Mouse (Mus musculus): ENCODE measurements at regions not wholly inside any gene's neighbourhood (a gene's known extent, or its start where the extent isn't known, plus 50 kb on each side); places are given as distances from the start of the nearest gene placed in this dataset.
"Not testable (repeated sequence)": the region's sequence is repeated elsewhere in the genome, so short reads cannot be mapped to it uniquely, and the experiment has no call there.

DNA sequence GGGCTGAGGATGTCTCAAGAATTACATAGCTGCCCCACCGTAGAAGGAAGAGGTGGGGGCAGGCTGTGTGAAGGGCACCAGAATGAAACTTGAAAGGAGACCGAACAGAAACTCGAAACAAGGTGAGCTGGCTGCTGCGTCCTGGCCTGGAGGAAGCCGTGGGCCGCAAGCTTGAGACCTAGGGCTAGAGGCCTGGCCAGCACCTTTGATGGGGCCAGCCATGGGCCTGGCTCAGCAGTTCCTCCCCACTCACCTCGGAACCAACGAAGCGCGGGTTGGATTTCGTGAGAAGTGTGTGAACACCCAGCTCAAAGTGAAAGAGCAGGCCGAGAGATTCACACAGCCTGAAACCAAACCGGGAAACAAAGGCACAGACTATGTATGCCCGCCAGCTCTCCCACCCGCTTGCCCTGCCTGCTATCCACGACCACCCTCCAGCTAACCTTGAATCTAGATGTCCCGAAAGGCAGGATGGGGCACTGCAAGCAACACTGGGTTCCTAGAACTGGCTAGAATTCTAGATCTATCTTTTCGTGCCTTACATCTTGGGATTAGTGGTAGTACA lies 306.3 kb upstream of the 3110018I06Rik start:
- DNase-seq: no peak

DNA sequence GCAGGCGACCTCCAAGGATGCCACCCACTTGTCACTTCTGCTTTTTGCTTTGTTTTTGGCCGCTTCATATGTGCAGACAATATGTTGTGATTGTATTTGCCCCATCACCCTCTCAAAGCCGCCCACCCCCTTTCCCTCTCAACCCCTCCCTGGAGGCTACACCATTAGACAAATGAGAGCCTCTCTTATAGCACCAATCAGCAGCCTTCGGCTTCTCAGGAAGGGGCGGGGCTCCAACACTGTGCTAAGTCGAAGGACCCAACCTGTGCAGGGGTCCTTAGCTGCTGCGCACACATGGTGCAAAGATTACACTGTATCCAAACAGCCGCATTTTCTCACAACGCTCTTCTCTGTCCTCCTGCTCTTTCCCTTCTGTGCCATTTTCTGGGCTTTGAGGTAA lies 305.1 kb upstream of the 3110018I06Rik start:
- DNase-seq: no peak

DNA sequence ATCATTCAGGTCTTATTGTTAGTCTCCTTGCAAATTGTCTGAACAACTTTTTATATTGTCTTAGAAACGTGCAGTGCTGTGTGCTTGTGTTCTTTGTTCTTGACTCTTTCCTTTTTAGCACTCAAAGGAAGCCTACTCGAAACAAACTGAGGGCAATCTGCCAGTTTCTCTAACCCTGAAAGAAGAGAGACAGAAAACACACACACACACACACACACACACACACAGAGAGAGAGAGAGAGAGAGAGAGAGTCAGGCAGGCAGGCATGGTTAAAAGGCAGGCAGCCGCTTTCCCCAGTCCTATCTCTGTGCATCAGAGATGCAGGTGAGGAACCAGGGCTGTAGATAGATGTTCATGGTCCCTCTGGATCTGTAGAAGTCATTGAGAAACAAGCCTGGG lies 304.0 kb upstream of the 3110018I06Rik start:
- DNase-seq: no peak

DNA sequence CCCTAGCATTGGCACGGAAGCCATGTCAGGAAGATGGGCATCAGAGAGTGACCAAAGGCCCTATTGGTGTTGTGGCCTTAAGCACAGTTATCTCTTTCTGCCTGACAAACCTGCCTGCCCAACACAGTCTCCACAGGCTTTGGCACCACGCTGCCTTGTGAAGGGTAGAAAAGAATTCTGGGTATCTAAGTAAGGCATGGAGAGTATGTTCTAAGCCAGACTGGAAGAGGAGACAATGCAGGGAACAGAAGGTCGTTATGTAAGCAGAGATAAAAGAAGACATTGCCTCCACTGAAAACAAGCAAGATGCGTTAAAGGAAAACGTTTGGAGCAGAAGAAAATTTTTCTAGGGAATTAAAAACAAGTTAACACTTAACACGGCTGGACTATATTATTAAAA lies 302.1 kb upstream of the 3110018I06Rik start:
- no peak for DNase-seq

DNA sequence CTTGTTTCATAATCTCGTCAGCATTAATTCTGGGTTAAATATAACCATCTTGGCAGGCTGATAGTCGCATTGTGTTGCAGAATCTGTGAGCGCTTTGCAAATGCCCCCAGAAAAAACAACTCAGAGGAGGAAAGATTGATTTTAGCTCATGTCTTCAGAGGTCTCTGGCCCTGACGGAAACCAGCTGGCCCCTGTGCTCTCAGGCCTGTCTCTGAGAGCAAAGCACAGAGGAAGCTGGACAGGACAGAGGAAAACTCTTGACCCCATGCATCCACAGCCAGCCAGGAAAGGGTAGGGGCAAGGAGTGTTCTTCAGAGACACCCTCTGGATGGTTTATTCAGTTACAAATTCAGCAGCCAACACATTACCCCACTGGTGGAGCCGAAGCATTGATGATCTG lies 300.4 kb upstream of the 3110018I06Rik start:
- no peak for DNase-seq

DNA sequence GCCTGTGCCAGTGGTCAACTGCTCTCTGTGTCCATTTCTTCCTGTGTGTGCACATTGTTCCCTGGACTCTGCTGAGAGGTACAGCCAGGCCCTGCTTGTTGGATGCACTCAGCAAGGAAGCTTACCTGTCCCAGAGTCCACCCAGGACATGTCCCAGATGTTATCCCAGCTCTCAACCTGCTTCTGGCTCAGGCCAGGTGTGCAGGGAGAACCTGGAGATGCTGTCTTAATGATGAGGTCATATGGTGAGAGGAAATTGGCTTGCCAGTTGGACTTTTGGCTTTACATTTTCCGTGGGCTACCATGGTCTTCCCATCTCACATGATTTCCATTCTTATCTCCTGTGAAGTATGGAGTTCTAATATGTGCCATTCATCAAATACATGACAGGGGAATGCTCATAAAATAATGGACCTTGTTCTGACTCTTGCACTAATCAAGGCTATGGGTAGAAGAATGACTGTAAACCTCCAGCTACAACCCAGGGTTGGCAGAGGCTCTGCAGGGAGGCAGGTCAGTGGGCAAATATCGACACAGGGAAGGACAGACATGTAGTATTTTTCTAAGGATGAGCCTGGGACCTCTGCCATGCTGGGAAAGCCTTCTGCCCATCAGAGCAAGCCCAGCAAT lies 289.9 kb upstream of the 3110018I06Rik start:
- no peak for DNase-seq

DNA sequence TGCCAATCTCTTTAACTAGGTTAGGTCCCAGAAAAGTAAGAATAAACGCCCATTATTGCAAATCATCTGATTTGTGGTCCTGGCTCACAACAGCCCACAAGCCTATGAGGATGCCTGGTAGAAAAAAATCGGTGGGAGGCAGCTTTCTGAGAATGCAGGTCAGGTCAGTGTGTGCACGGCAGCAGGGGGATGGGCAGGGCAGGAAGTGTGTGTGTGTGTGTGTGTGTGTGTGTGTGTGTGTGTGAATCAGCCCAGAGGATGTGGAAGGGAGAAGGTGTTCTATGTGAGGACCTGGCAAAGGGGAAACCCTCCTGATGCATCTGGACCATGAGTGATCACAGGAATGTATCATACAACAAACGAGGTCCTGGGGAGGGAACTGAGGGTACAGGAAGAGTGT lies 287.5 kb upstream of the 3110018I06Rik start:
- no peak for DNase-seq

DNA sequence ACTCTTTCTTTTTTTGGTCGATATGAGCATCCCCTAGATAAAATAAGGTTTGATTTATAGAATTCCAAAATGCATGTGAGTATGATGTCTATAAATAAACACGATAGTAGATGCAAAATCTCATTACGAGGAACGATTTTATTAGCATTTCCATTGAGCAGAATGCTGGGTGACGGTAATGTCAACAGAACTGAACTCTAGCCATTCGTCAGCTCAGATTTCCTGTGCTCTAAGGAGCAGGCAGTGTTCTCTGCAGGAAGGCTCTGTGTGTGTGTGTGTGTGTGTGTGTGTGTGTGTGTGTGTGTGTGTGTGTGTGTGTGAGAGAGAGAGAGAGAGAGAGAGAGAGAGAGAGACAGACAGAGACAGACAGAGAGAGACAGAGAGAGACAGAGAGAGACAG lies 279.6 kb upstream of the 3110018I06Rik start:
- not testable (repeated sequence) for DNase-seq

DNA sequence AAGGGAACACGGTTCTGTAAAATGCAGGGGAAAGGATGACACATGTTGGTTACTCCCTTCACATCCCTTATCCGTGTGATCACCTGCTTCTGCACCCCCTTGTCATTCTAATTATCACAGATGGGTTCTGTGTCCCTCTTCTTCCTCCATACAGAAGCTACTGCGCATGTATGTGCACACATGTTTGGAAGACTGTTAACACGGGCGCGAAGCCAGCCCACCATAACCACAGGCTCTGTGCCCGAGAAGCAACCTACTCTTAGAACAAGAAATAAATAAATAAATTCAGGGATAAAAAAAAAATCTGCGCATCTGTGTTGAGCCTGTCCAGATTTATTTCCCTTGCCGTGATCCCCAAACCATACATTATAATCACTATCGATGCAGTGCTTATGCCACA lies 275.6 kb upstream of the 3110018I06Rik start:
- DNase-seq: no peak

DNA sequence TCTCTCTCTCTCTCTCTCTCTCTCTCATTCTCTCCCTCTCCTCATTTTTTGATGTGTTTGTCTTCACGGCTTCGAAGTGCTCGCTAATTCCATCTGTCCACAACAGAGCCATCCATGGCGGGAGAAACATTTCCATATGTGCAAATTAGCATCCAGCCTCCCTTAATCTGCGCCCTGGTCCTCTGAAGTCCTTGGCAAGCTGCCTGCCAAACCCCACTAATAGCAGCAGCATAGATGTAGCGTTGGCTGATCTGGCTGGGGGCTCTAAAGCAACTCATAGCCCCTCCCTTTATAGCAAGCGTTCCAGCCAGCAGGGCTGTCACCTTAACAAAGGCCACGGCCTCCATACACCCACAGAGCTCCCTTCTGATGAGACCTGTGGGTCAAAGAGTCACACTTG lies 272.3 kb upstream of the 3110018I06Rik start:
- no peak for DNase-seq

DNA sequence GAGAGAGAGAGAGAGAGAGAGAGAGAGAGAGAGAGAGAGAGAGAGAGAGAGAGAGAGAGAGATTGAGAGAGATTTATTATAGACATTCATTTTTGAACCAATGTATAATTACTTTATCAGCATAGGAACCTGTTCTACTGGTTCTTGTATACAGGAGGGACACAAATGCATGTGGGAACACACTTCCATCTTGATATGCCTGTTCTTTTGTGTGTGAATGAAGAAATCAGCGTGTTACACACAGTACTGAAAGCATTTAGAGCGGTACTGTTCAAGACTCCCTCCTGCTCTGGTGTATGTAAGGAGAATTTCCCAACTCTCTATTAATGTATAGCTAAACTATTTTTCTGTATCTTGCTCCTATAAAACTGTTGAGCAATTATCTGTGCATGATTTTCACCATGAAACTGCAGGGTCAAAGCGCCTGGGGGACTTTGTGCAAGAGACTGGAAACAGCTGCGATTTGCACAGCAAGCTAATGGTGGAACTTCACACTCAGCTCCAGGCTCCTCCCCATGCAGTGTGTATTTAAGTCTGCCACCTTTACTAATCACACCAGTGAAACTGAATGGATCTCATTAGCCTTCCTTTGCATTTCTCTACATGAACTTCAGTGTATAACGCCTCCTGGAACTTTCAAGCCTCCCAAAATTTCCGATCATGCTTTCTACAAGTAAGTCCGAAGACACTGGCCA lies 267.0 kb upstream of the 3110018I06Rik start:
- no peak for DNase-seq

DNA sequence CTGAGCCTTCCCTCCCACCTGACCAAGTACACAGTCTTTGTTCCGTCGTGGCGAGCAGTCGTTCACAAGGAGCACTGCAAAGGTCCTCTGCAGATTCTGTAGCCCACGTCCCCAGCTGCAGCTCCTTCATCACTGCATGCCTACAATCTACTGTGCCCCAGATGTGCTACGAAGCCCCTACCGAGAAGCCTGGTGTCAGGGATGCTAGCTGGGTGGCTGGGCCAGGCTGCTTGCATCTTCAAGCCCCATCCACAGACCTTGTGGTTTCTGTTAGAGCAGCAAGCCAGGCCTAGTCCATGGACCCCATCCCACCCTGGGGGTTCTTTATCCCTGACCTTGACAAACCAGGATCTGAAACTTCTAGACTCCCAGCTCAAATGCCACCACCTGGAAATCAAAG lies 266.3 kb upstream of the 3110018I06Rik start:
- DNase-seq: no peak

DNA sequence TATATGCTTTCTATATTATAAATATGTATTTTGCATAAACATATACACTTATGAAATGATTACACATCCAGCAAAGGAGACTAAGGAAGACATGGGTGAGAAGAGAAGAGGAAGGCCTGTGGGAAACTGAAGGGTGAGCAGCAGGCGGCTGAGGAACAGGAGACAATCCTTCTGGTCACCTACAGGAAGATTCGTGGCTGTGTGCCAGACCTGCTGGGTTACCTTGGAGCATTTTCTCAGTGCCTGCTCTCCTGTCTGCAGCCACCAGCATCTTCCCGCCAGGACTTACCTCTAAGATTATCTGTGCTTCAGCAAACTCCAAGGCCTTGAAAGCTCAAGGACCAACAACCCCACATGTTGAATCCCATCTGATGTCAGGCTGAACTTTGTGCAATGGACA lies 258.3 kb upstream of the 3110018I06Rik start:
- DNase-seq: no peak

DNA sequence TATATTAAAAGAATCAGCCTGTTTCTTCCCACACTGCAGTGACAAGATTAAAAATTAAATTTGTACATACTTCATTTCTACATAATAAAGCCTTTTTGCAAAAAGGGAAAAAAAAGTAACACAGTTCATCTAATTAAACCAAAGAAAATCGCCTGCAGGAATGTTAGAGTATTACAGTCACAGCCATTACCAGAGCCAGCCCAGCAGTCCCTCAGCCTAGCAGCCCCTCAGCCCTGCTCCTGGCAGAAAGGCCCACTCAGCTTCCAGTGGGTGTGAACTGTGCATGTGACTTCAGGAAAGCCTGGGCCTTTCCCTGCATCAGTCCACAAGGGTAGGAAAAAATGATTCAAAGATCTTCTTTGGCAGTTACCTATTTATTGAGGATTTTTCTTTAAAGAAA lies 256.8 kb upstream of the 3110018I06Rik start:
- DNase-seq: no peak

DNA sequence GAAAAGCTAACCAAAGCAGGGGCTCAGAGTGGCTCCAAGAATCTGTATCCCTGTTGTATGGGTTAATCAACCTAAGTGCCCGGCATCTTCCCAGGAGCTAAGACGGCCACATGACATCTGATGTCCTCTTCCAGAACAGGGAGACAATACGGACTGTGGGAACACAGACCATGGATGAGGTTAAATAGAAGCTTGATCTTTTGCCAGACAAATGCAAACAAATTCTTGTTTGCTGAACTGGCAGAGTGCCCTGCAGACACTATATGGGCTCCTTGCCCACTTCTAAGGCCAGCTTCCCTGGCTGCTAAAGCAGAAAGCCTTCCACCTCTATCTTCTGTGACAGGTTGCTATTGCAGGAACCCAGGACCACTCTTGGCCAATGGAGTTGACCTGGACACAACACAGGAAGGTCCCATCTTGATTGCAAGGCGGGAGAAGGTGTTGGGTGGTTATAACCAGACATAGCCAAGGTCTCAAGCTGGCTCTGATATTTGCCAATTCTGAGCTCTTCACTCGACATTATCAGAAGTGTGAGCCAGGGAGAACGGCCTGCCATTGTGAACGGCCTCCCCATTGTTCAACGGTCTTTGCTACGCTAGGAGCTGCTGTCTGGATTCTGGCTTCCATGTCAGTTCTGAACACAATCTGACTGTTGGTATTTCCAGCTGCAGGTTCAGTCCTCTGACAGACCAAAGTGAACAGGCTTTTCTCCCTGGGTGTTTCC lies 237.5 kb upstream of the 3110018I06Rik start:
- peak in 1 of 2 experiments; percentile 19 for DNase-seq

DNA sequence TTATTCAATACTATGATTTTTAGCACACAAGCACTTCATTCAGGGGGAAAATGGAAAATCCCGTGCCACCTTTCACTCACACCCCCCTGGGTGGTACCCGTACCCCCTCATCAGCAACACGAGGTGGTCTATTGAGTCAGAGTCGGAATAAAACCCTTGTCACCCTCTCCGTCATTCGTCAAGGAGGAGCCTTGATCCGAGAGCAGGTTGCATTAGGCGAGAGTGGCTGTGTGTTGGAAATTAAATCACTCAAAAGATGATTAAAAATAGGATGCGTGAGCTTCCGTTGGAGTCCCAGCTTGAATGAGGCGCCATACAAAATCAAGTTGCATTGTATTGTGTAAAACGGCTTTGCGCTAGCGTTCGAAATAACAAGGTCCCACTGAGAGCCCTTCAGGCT lies 236.5 kb upstream of the 3110018I06Rik start:
- DNase-seq: no peak

DNA sequence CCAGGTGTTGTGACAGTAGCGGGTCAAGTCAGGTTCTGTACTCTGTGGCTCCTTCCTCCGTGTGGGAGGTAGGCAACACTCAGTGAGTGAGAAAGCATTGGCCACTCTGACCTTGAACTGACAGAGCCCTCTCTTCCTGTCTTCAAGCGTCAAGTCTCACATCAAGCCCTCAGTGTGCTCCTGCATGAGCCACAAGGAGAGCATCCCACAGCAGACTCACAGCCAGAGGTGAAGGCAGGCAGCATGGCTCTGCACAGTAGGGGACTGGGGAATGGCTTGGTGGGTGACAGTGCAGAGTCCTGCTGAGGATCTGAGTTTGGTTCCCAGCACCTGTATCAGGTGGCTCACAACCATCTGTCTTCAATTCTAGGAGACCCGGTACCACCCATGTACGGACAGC lies 226.4 kb upstream of the 3110018I06Rik start:
- DNase-seq: no peak

DNA sequence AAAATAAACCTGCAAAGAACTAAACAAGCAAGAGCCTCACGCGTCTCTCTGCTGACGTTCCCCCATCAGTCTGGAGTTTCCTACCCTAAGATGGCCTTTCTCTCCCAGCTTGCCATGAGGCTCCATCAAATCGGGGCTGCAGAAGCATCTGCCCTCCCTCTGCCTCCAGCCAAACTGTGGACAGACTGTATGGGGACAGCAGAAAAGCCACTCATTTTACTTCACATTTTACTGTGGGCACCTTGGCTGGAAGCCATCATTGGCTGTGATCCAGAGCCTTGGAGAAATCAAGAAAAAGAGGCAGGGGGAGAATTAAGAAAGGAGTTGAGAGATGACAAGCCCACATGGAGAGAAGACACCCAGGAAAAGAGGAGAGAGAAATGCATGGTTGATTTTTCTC lies 225.9 kb upstream of the 3110018I06Rik start:
- DNase-seq: no peak

DNA sequence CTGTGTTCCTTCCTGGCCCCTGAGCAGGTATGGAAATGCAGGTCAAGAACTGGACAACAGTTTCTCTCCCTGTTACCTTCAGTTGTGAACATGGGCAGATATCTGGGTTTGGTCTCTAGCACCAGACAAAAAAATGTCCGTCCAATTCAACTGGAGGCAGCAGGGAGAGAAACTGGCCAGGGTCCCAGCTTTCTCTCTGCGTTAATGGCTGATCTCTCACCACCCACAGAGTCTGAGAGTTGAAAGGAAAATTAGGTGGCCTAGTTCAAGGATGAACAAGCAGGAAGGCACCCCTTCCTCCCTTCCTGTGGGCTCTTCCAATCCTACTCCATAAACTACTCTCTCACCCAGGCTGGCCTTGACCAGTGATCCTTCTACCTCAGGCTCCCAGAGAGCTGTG lies 221.7 kb upstream of the 3110018I06Rik start:
- DNase-seq: no peak

DNA sequence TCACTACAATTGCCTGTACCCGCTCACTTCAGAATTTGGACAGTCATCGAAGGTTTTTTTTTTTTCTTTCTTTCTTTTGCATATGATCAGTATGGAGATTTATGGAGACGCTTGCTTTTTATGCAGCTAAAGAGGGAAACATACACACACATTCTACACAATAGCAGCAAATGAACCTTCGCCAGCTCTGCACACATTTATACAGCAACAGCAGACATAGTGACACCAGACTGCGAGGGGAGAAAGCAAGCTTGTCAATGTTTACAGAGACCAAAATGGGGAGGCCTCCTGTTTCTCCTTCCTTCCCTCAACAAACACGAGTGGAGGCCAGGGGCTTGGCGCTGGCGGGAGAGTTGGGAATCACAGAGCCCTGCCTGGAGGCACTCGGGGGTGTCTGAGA lies 202.8 kb upstream of the 3110018I06Rik start:
- DNase-seq: no peak

DNA sequence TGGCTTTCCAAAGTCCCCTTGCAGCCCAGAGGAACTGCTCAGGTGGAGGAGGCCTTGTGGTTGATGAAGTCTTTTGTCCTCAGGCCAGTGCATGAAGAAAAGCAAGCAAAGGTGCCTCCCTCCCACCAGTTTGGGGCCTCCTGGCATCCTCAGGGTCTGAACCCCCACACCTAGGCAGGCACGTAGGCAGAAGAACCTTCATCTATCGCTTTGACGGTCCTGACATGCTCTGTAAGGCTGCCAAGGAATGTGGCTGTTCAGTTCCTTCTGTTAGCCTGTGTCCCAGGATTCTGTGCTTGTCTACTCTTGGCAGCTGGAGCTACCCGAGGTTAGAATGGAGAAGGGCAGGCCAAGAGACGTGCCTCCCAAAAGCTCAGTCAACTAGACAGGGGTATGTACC lies 197.1 kb upstream of the 3110018I06Rik start:
- DNase-seq: no peak

DNA sequence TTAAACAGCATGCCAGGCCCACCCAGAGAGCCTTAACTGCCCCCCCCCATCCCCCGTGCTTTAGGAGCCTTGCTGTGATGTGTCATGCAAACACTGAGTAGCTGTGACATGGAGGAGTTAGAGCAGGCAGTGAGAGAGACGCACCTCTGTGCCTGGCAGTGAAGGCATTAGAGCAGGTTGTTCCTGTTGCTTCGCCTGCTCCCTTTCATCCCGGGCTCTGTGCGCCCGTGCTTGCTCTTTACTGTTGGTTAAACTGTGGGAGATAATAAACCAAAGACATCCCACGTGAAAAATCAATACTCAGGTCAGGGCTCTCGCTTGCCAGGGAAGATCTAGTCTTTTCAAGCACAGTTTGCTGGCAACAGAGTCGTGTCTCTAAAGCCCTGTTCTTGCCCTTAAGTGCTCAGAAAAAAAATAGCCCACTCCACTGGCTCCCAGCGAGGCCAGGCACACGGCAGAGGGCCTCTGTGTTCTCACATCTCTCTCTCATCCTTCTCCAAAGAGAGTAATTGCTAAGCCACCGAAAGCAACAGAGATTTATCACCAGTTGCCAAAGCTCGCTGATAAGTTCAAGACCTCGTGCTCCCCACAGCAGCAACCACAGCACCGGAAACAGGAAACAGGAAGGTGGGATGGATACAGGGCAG lies 181.2 kb upstream of the 3110018I06Rik start:
- no peak for DNase-seq

DNA sequence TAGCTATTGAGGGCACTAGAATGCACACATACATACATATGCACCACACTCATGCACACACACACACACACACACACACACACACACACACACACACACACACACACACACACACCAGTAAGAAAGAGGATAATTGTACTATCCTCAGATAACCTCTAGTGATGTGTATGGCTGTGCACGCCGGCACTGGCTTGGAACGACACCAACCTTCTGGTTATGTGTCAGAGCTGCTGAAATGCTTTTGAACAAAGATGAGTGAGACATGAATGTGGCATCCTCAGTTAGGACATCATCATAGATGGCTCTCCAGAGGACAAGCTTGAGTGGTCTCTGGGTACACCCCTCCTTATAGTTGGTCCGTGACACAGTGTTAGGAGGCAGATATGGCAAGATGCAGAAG lies 173.0 kb upstream of the 3110018I06Rik start:
- no peak for DNase-seq

All from lung, postnatal 4 days (tissue).